Mouse (Mus musculus) small intestine, adult 2 months (tissue): ENCODE results near the gene Wdr95.

Experiments used
- CTCF ChIP-seq: fragments of 200-500 bp; IDR thresholded peaks from 2 replicates; pipeline ENCODE4 v1.5.1; 2012; ENCODE audit warnings: low read depth, mild to moderate bottlenecking, control low read depth, inconsistent platforms, low read length, moderate library complexity, mixed read lengths; ENCODE audit not compliant: insufficient replicate concordance, insufficient read length; ENCODE audit errors: extremely low read depth
- POLR2A ChIP-seq: fragments of 200-500 bp; IDR thresholded peaks from 2 replicates; pipeline ENCODE4 v1.6.1; 2012; ENCODE audit warnings: low read depth, mild to moderate bottlenecking, control low read depth, inconsistent platforms, low read length, moderate library complexity

GRCm38 (mm10) chr5:149504985-149505384 is 23.5 kb upstream of the Wdr95 start:
- TF ChIP-seq CTCF: no peak
- no peak for TF ChIP-seq POLR2A
